Mouse (Mus musculus): ENCODE results near the gene Pla2g6.

GRCm38 (mm10) chr15:79285399-79285798 lies 42.8 kb downstream of the Pla2g6 start, which contains the start of gene Baiap2l2:
- TF ChIP-seq POLR2A (IDR thresholded peaks at IDR 0.05; ENCODE audit: borderline replicate concordance, control insufficient read depth, low read depth, low read length): no peak
- TF ChIP-seq CTCF (IDR thresholded peaks at IDR 0.05; ENCODE audit: control insufficient read depth, insufficient read depth, low read length): no peak
